Mouse (Mus musculus): ENCODE data around the gene Plg.

- no peak for TF ChIP-seq EP300 (IDR thresholded peaks at IDR 0.05; ENCODE audit: low read length)
- no peak for TF ChIP-seq MYC (IDR thresholded peaks at IDR 0.05; ENCODE audit: low read depth, low read length)
- no peak for TF ChIP-seq POLR2A (IDR thresholded peaks at IDR 0.05; ENCODE audit: low read depth, low read length)
- no peak for TF ChIP-seq CTCF (conservative IDR thresholded peaks at IDR 0.05 in 1 of 2, IDR thresholded peaks at IDR 0.05 in 1 of 2; ENCODE audit: low read depth in 2 of 2, low read length in 2 of 2)
- TF ChIP-seq SMC3 (IDR thresholded peaks at IDR 0.05; ENCODE audit: low read depth, low read length) = no peak
- TF ChIP-seq MAZ (IDR thresholded peaks at IDR 0.05; ENCODE audit: low read depth, low read length) = no peak
- no peak for TF ChIP-seq GABPA (IDR thresholded peaks at IDR 0.05; ENCODE audit: insufficient replicate concordance, low read depth, low read length)
- TF ChIP-seq BHLHE40 (IDR thresholded peaks at IDR 0.05; ENCODE audit: low read depth, low read length) = no peak
These were observed 36.8 kb downstream of the Plg start for GRCm38 (mm10) chr17:12415031-12415735.
